Mouse (Mus musculus) ES-Bruce4 (cell line): ENCODE measurements around the gene Sec24b. TPM values are rescaled to one million over a fixed set of nuclear protein-coding genes. Genes with fewer than 3 reads are reported as not detected.

Experiments
- H3K27ac ChIP-seq: 2 replicates; pipeline ENCODE4 v1.5.1; 2012; ENCODE audit warnings: low read length, inconsistent platforms; ENCODE audit not compliant: insufficient read depth
- H3K27me3 ChIP-seq: 2 replicates; pipeline ENCODE4 v1.6.1; 2012; ENCODE audit warnings: mild to moderate bottlenecking, low read length, inconsistent platforms; ENCODE audit not compliant: control insufficient read depth, poor library complexity, insufficient read depth, severe bottlenecking
- H3K36me3 ChIP-seq: 2 replicates; pipeline ENCODE4 v1.6.1; 2012; ENCODE audit warnings: inconsistent platforms, mild to moderate bottlenecking, low read length, moderate library complexity; ENCODE audit not compliant: control insufficient read depth, poor library complexity, insufficient read depth, severe bottlenecking
- H3K4me1 ChIP-seq: one replicate; pipeline ENCODE4 v1.8.1; 2011; ENCODE audit warnings: low read length; ENCODE audit not compliant: control insufficient read depth, insufficient read depth
- H3K4me3 ChIP-seq: 2 replicates; pipeline ENCODE4 v1.5.1; 2011; ENCODE audit warnings: low read depth, mild to moderate bottlenecking, low read length
- H3K9ac ChIP-seq: 2 replicates; pipeline ENCODE4 v1.6.1; 2012; ENCODE audit warnings: low read depth, mild to moderate bottlenecking, inconsistent platforms; ENCODE audit not compliant: poor library complexity, severe bottlenecking
- H3K9me3 ChIP-seq: replicated peaks from 2 replicates; pipeline ENCODE4 v1.6.1; 2012; ENCODE audit warnings: mild to moderate bottlenecking, low read length, inconsistent platforms; ENCODE audit not compliant: control insufficient read depth, poor library complexity, insufficient read depth, severe bottlenecking
- CTCF ChIP-seq: IDR thresholded peaks from one replicate; pipeline ENCODE4 v1.8.1; 2011; ENCODE audit warnings: low read depth, low read length
- EP300 ChIP-seq: IDR thresholded peaks from 2 replicates; pipeline ENCODE4 v1.6.1; 2011; ENCODE audit warnings: low read depth, low read length; ENCODE audit not compliant: insufficient read depth
- POLR2A ChIP-seq: IDR thresholded peaks from one replicate; pipeline ENCODE4 v1.8.1; 2011; ENCODE audit warnings: low read length; ENCODE audit not compliant: insufficient read depth
- polyA plus RNA-seq: library from polyadenylated mRNA; stranded (reverse); fragments of >200 nt; gene quantifications from 2 replicates; pipeline ENCODE4 v1.2.4, GENCODE M21; 2011; ENCODE audit warnings: low read depth; ENCODE audit not compliant: missing spikeins, insufficient read depth, insufficient read length

Gene Sec24b
- polyA plus RNA-seq = 67.9 and 72.3 TPM in 2 replicates

- no peak within 1 kb of the TSS for H3K27ac ChIP-seq
- TF ChIP-seq EP300 (no peak), POLR2A (no peak), CTCF (no peak)
- no peaks in the 10 kb centered on the region for H3K9me3 ChIP-seq
- H3K27me3 ChIP-seq = no peaks in the 10 kb centered on the region; the same call in 1 of the 2 replicates
- H3K9ac ChIP-seq = peak within 1 kb of the TSS; percentile 99
- H3K4me1 ChIP-seq = peaks cover 2% of the 10 kb centered on the region
- H3K4me3 ChIP-seq = peak within 1 kb of the TSS; percentile 94
- no peaks in the 10 kb centered on the region for H3K36me3 ChIP-seq
Measured at GRCm38 (mm10) chr3:130061281-130061680, at the start of gene Sec24b. Gene Sec24b (minus strand): TSS chr3:130061553.

- TF ChIP-seq CTCF (no peak), EP300 (no peak), POLR2A (no peak)
- H3K9ac ChIP-seq = no peak overlapping the region
- H3K9me3 ChIP-seq = no peaks in the 10 kb centered on the region
- H3K27ac ChIP-seq = no peak overlapping the region
- H3K36me3 ChIP-seq = no peaks in the 10 kb centered on the region
- H3K4me1 ChIP-seq = no peaks in the 10 kb centered on the region
- H3K4me3 ChIP-seq = no peak overlapping the region
- H3K27me3 ChIP-seq = no peaks in the 10 kb centered on the region
Measured at GRCm38 (mm10) chr3:130104471-130104870, 43.1 kb upstream of the Sec24b start.

DNA sequence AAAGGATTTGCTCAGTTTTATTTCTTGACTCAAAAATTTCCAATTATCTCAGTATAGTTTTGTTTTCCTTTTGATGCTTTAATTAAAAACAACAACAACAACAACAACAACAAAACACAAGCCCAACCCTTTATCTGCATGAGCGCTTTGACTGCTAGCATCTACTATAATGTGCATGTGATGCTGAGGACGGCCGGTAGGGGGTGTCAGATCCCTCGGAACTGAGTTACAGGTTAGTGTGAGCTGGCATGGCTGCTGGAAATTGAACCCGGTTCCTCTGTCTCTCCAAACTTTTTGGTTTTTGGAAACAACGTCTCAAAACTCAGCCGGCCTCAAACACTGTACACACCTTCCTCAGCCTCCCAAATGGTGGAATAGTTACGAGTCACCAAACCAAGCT lies 42.1 kb upstream of the Sec24b start:
- Histone ChIP-seq H3K36me3 (no peaks in the 10 kb centered on the region), H3K9ac (no peak overlapping the region), H3K27ac (no peak overlapping the region), H3K4me1 (no peaks in the 10 kb centered on the region), H3K27me3 (no peaks in the 10 kb centered on the region), H3K9me3 (no peaks in the 10 kb centered on the region), H3K4me3 (no peak overlapping the region)
- TF ChIP-seq CTCF (peak; percentile 62), POLR2A (no peak), EP300 (no peak)

DNA sequence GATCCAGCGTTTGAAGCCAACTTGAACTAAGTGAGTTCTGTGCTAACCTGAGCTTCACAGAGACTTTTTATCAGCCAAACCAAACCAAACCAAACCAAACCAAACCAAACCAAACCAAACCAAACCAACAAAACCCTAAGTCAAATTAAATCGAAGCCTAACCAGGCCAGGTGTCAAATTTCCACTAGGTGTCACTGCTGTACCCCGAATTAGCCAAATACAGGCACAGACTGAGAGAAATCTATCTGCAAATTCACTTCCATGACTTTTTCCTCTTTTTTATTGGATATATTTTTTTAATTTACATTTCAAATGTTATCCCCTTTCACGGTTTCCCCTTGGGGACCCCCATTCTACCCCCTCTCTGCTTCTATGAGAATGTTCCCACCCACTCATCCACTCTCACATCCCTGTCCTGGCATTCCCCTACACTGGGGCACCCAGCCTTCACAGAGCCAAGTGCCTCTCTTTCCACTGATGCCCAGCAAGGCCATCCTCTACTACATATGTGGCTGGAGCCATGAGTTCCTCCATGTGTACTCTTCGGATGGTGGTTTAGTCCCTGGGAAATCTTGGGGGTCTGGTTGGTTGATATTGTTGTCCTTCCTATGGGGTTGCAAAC lies 33.9 kb upstream of the Sec24b start:
- Histone ChIP-seq H3K27me3 (no peaks in the 10 kb centered on the region), H3K9me3 (no peaks in the 10 kb centered on the region), H3K4me1 (no peaks in the 10 kb centered on the region), H3K27ac (no peak overlapping the region), H3K36me3 (no peaks in the 10 kb centered on the region), H3K4me3 (no peak overlapping the region), H3K9ac (no peak overlapping the region)
- TF ChIP-seq POLR2A (no peak), EP300 (no peak), CTCF (no peak)

GRCm38 (mm10) chr3:130094125-130094704 lies 32.9 kb upstream of the Sec24b start:
- H3K4me3 ChIP-seq = no peak overlapping the region
- no peak overlapping the region for H3K9ac ChIP-seq
- H3K36me3 ChIP-seq = no peaks in the 10 kb centered on the region
- no peak overlapping the region for H3K27ac ChIP-seq
- no peaks in the 10 kb centered on the region for H3K27me3 ChIP-seq
- H3K9me3 ChIP-seq = no peaks in the 10 kb centered on the region
- TF ChIP-seq EP300 = no peak
- no peak for TF ChIP-seq POLR2A
- no peak for TF ChIP-seq CTCF
- no peaks in the 10 kb centered on the region for H3K4me1 ChIP-seq

- Histone ChIP-seq H3K27ac (no peak overlapping the region), H3K9me3 (no peaks in the 10 kb centered on the region), H3K9ac (no peak overlapping the region), H3K27me3 (no peaks in the 10 kb centered on the region), H3K4me1 (no peaks in the 10 kb centered on the region), H3K36me3 (no peaks in the 10 kb centered on the region), H3K4me3 (no peak overlapping the region)
- TF ChIP-seq CTCF (no peak), POLR2A (no peak), EP300 (no peak)
Measured at GRCm38 (mm10) chr3:130090460-130090859, 29.1 kb upstream of the Sec24b start.
